8 mouse cellular contexts compared by ENCODE assay signal in genomic region chr2:116975601-116976431, GRCm38 (mm10).
DNase-seq lines count a peak whose midpoint lies in the region; ATAC-seq lines count a peak whose summit lies in the region.

No protein-coding gene starts in this region.

- no peaks in the 10 kb centered on the region for H3K9me3 ChIP-seq in intestine, embryonic 15.5 days

- H3K9ac ChIP-seq in intestine, embryonic 15.5 days = peak overlapping the region; percentile 75

- H3K27me3 ChIP-seq in intestine, embryonic 15.5 days (replicated peaks) = no peaks in the 10 kb centered on the region

- peak overlapping the region; percentile 92 for H3K4me2 ChIP-seq in intestine, embryonic 15.5 days (replicated peaks)

- H3K27ac ChIP-seq in intestine, embryonic 15.5 days = peak overlapping the region; percentile 96

- no peaks in the 10 kb centered on the region for H3K36me3 ChIP-seq in intestine, embryonic 15.5 days

- under 1% methylated on average over 54 of the region's 54 CpGs for WGBS in intestine, embryonic 15.5 days

- intact Hi-C loops in left cerebral cortex, postnatal 14 days (cut with DNase I) = loop anchor here (2.0 to 10.0 kb wide), 2 partner anchors 145 to 199 kb away; partner anchors contain the start of gene Spred1

- peak overlapping the region; percentile 65 for H3K4me3 ChIP-seq in intestine, embryonic 15.5 days (replicated peaks)

- H3K4me1 ChIP-seq in intestine, embryonic 15.5 days (replicated peaks) = peaks cover 28% of the 10 kb centered on the region

- DNase-seq in adrenal gland, adult (ENCODE audit: inconsistent age in 2 of 2, low spot score in 1 of 2) = peak; percentile 90 to 96
- peak; percentile 94 for DNase-seq in embryo, embryonic 11 days
- peak; percentile 75 to 81 for DNase-seq in gastrocnemius, postnatal 4 days (ENCODE audit: low spot score in 2 of 2)
- peak; percentile 80 to 88 for DNase-seq in left cerebral cortex, postnatal 14 days (ENCODE audit: low spot score in 2 of 2)
- DNase-seq in right cerebral cortex, postnatal 14 days = peak; percentile 75
- peak; percentile 48 for DNase-seq in urinary bladder, postnatal 25 days (ENCODE audit: low spot score)

- ATAC-seq in intestine, embryonic 15.5 days = peak; percentile 86
- ATAC-seq in megakaryocyte progenitor cell, adult 5-6 weeks (replicated peaks; ENCODE audit: poor library complexity) = peak; percentile 14

Comparison
In these comparisons a context has a peak if more than half of its experiments do, and no peak if none do; other contexts are left out.
1. Peak in every context shown above with its lines: DNase-seq, ATAC-seq, H3K4me3 ChIP-seq and H3K27ac ChIP-seq.